Mouse (Mus musculus): ENCODE measurements around the gene Hsdl2.

DNA sequence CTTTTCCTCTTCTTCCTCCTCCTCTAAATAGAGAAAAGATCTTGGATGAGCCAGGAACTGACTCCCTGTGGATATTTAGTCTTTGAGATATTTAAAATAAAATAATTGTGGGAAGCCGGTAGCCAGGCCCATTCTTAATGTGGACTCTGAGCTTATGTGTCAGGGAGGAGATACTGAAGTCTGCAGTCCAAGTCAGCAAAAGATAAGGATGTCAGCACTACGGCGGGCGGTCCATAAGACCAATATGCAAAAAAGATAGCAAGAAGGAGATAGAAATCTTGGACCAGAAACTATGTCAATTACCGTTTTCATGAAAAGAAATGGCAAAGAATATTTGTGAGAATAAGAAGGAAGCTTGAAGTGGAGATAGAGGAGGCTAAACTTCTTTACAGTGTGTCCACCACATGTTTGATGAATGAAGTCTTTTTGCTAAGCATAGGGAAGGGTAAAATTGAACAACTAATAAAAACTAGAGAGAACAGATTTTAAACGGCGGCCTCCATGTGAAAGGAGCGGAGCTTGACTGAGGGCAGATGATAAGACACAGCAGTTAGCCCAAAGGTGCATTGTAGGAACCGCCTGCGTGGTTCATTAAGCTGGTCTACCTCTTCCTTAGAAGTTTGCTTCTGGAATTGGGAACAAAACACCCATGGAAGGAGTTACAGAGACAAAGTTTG lies 64.8 kb downstream of the Hsdl2 start:
- TF ChIP-seq CTCF (IDR thresholded peaks at IDR 0.05; ENCODE audit: insufficient read depth, low read depth, low read length) (no peak), POLR2A (IDR thresholded peaks at IDR 0.05; ENCODE audit: insufficient read depth, low read depth, low read length) (no peak)

All from olfactory bulb, adult 2 months (tissue).